Mouse (Mus musculus) kidney, adult 2 months (tissue): ENCODE measurements around the gene Slit3.

Experiments
- CTCF ChIP-seq: fragments of 200-500 bp; conservative IDR thresholded peaks from 2 replicates; pipeline ENCODE4 v1.5.1; 2011; ENCODE audit warnings: low read depth, mild to moderate bottlenecking, control low read depth, low read length, moderate library complexity, mixed read lengths; ENCODE audit not compliant: insufficient read depth, insufficient read length
- POLR2A ChIP-seq: fragments of 200-500 bp; IDR thresholded peaks from one replicate; pipeline ENCODE4 v1.6.1; 2011; ENCODE audit warnings: low read depth, low read length, control low read depth

GRCm38 (mm10) chr11:35116436-35116835 lies 4.6 kb upstream of the Slit3 start:
- TF ChIP-seq CTCF (no peak), POLR2A (no peak)
